In genomic region chr6:38755961-38756360, GRCm38 (mm10) we compare ENCODE assay signal across 18 mouse cellular contexts.
"Had no signal": no experiment of that assay in that cellular context is flagged by ENCODE, and none has a peak within 500 bp of the region (broad histone marks: within the 10 kb centered on the region; RNA-seq: fewer than 3 reads in every experiment).

No protein-coding gene starts in this region.

- H3K27ac ChIP-seq: midbrain, embryonic 10.5 days; midbrain, embryonic 12.5 days; neural tube, embryonic 13.5 days; neural tube, embryonic 15.5 days had no signal

- H3K9me3 ChIP-seq: midbrain, embryonic 10.5 days; midbrain, embryonic 12.5 days; neural tube, embryonic 13.5 days; neural tube, embryonic 15.5 days had no signal

- H3K4me2 ChIP-seq: lung, embryonic 14.5 days; midbrain, embryonic 12.5 days; neural tube, embryonic 13.5 days; neural tube, embryonic 15.5 days had no signal

- ATAC-seq: midbrain, embryonic 16.5 days had no signal

- H3K36me3 ChIP-seq: neural tube, embryonic 13.5 days; neural tube, embryonic 15.5 days had no signal

- DNase-seq: lung, embryonic 14.5 days; lung, postnatal 10 days; lung, postnatal 4 days; midbrain, embryonic 14.5 days; retina, postnatal 1 day; right cerebral cortex, adult 18-20 months; right cerebral cortex, postnatal 25 days; right cerebral cortex, postnatal 4 days; spleen, adult 18-20 months; thymus, adult 18-20 months; thymus, postnatal 14 days; thymus, postnatal 36 days had no signal

- H3K9ac ChIP-seq: lung, embryonic 14.5 days; midbrain, embryonic 12.5 days; neural tube, embryonic 13.5 days; neural tube, embryonic 15.5 days had no signal

- H3K27me3 ChIP-seq: midbrain, embryonic 12.5 days; neural tube, embryonic 13.5 days; neural tube, embryonic 15.5 days had no signal

- H3K4me3 ChIP-seq: midbrain, embryonic 10.5 days; midbrain, embryonic 12.5 days; myocyte; neural tube, embryonic 13.5 days; neural tube, embryonic 15.5 days had no signal
